Mouse (Mus musculus) midbrain, postnatal 0 days (tissue): ENCODE data around the gene Bloc1s1. TPM values are rescaled to one million over a fixed set of nuclear protein-coding genes. Genes with fewer than 3 reads are reported as not detected.

ENCODE experiments used
- ATAC-seq: fragments of 200-750 bp; cut with Nextera tagmentation; 2 replicates; pipeline ENCODE4 v1.8.0; 2017; ENCODE audit warnings: moderate number of reproducible peaks, mild to moderate bottlenecking, moderate TSS enrichment, moderate library complexity; ENCODE audit not compliant: low FRiP score
- DNase-seq: peaks from one replicate; pipeline ENCODE4 v3.0.0-alpha.2; 2015; ENCODE audit warnings: low spot score
- H3K27ac ChIP-seq: fragments of 300-500 bp; sonication (generic); 2 replicates; pipeline ENCODE4 v1.5.1; 2014; ENCODE audit warnings: low read depth, mild to moderate bottlenecking, low read length, mixed read lengths
- H3K27me3 ChIP-seq: fragments of 300-500 bp; sonication (generic); 2 replicates; pipeline ENCODE4 v1.6.1; 2014; ENCODE audit warnings: low read length, control low read depth, mixed read lengths; ENCODE audit not compliant: insufficient read depth
- H3K36me3 ChIP-seq: fragments of 300-500 bp; sonication (generic); 2 replicates; pipeline ENCODE4 v1.6.1; 2014; ENCODE audit warnings: low read length, control low read depth, mixed read lengths; ENCODE audit not compliant: insufficient read depth
- H3K4me1 ChIP-seq: fragments of 300-500 bp; sonication (generic); 2 replicates; pipeline ENCODE4 v1.6.1; 2014; ENCODE audit warnings: mild to moderate bottlenecking, control low read depth, antibody characterized with exemption, low read length, mixed read lengths; ENCODE audit not compliant: insufficient read depth
- H3K4me2 ChIP-seq: fragments of 300-500 bp; sonication (generic); 2 replicates; pipeline ENCODE4 v1.6.1; 2014; ENCODE audit warnings: low read depth, mild to moderate bottlenecking, low read length, mixed read lengths; ENCODE audit not compliant: poor library complexity, severe bottlenecking
- H3K4me3 ChIP-seq: fragments of 300-500 bp; sonication (generic); 2 replicates; pipeline ENCODE4 v1.5.1; 2014; ENCODE audit warnings: low read depth, mild to moderate bottlenecking, low read length, moderate library complexity
- H3K9ac ChIP-seq: fragments of 300-500 bp; sonication (generic); replicated peaks from 2 replicates; pipeline ENCODE4 v1.6.1; 2014; ENCODE audit warnings: mild to moderate bottlenecking, low read length, moderate library complexity, mixed read lengths; ENCODE audit not compliant: poor library complexity, severe bottlenecking
- H3K9me3 ChIP-seq: fragments of 300-500 bp; sonication (generic); 2 replicates; pipeline ENCODE4 v1.6.1; 2016; ENCODE audit warnings: low read length, control low read depth
- CTCF ChIP-seq: IDR thresholded peaks from 2 replicates; pipeline ENCODE4 v1.5.1; 2016; ENCODE audit warnings: antibody characterized with exemption, mild to moderate bottlenecking
- WGBS: fragments of 180-500 bp; shearing (Covaris S2); extraction: QIAGEN DNeasy Blood & Tissue Kit; methylation state at CpG from one replicate; pipeline ENCODE4 v1.1.7; 2014; 5-methylcytosine and 5-hydroxymethylcytosine counted together
- polyA plus RNA-seq: library from polyadenylated mRNA; unstranded; fragments of >200 nt; fragmentation: Nextera tagmentation; extraction: Ambion mirVana; gene quantifications from 2 replicates; pipeline ENCODE4 v1.2.1, GENCODE M21; 2015
- total RNA-seq: library from RNA; depleted of rRNA; stranded (reverse); fragments of >200 nt; gene quantifications from 2 replicates; pipeline ENCODE4 v1.2.3, GENCODE M21; 2014; rRNA removed

Bloc1s1 gene
- total and polyA plus RNA-seq, 2 experiments from 2014 or later = 100 to 240 TPM

DNA sequence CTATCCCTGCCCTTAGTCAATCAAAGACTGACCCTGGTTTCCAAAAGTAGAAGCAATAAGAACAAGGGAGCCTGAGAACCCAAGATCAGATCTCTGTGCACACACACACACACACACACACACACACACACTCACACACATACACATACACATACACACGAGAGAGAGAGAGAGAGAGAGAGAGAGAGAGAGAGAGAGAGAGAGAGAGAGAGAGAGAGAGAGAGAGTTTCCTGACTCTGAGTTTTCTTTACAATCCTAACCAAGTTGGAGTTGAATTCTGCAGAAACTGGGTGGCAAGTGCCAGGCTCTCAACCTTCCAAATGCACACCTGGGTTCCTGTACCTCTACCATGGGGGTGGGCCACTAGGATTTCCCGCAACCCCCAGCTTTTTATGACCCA lies 34.0 kb downstream of the Bloc1s1 start:
- ATAC-seq = no peak
- peaks cover 11% of the 10 kb centered on the region for H3K36me3 ChIP-seq
- no peaks in the 10 kb centered on the region for H3K27me3 ChIP-seq
- no peak for TF ChIP-seq CTCF
- peak overlapping the region; percentile 81; the same call in 1 of the 2 replicates for H3K9ac ChIP-seq
- no peaks in the 10 kb centered on the region for H3K9me3 ChIP-seq
- DNase-seq = no peak
- peak overlapping the region; percentile 84 for H3K4me2 ChIP-seq
- WGBS = 15% methylated on average over 1 of the region's 2 CpGs
- no peak overlapping the region for H3K27ac ChIP-seq
- peaks cover 20% of the 10 kb centered on the region for H3K4me1 ChIP-seq
- H3K4me3 ChIP-seq = peak overlapping the region; percentile 83

DNA sequence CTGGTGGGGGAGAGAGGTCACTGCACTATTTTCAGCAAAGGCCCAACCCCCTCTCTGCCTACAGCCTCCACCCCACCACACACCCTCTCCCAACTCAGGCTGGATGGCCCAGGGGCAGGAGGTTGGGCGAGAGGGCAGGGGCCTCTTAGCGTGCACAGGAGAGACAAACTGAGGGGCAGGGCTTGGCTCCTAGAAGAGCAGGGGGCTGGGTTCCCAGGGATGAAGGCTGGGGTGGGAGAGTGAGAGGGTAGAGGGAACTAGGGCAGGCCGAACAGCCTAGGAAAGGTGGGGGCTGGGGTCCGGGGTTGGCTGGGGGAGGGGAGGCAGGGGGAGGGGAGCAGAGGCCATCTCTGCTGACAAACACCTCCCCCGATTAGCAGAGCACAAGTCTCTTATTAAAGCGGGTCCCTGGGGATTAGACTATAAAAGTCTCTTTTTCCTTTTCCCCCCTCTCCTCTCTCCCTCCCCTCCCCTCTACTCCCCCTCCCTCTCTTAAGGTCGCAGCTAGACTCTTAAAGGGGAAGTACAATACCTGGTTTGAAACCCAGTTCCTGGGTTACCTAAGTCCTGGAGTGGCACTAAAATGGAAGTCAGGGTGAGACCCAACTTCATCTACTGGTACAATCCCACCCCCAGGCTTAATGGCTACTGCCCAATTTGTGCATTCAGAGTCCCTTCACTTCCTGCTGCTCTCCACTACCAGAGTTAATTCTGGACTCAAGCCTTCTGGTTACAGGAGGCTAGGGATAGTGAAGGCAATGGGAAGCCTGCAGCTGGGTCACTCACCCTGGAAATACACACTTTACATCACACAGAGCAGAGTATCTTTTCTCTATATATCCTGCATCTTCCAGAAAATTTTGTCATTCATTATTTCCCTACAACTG lies 34.7 kb downstream of the Bloc1s1 start:
- DNase-seq (peak; percentile 80), ATAC-seq (peak; percentile 9; the same call in 1 of the 2 replicates)
- H3K4me2 ChIP-seq = peak overlapping the region; percentile 84
- peak overlapping the region; percentile 38 for H3K4me3 ChIP-seq
- H3K4me1 ChIP-seq = peaks cover 20% of the 10 kb centered on the region
- 0% methylated on average over 6 of the region's 7 CpGs for WGBS
- TF ChIP-seq CTCF = no peak
- H3K9me3 ChIP-seq = no peaks in the 10 kb centered on the region
- peak overlapping the region; percentile 54; the same call in 1 of the 2 replicates for H3K9ac ChIP-seq
- no peak overlapping the region for H3K27ac ChIP-seq
- H3K27me3 ChIP-seq = no peaks in the 10 kb centered on the region
- peaks cover 14% of the 10 kb centered on the region for H3K36me3 ChIP-seq

DNA sequence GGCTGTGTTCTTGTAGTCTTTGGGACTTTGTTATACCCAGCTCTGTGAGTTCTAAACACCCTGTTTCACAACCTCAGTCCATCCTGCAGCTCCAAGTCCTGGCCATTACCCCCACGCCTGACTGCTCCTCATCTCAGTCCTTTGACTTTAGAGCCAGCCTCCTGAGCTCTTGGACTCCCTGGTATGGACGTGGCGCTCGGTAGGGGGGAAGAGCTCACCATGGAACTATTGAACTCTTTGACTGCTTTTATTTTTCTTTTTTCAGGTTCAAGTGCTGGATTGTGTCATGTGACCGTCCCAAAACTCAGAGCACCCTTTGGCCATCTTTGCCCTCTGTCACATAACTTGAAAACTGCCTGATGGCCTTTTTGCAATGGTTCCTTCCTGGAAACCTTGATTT lies 41.8 kb downstream of the Bloc1s1 start:
- Histone ChIP-seq H3K9me3 (no peaks in the 10 kb centered on the region), H3K27ac (no peak overlapping the region), H3K4me1 (no peaks in the 10 kb centered on the region), H3K4me3 (no peak overlapping the region), H3K27me3 (no peaks in the 10 kb centered on the region), H3K4me2 (no peak overlapping the region), H3K36me3 (peaks cover 25% of the 10 kb centered on the region; the same call in 1 of the 2 replicates), H3K9ac (no peak overlapping the region)
- WGBS = 79% methylated on average over 5 of the region's 5 CpGs
- no peak for TF ChIP-seq CTCF
- DNase-seq = no peak
- ATAC-seq = no peak

DNA sequence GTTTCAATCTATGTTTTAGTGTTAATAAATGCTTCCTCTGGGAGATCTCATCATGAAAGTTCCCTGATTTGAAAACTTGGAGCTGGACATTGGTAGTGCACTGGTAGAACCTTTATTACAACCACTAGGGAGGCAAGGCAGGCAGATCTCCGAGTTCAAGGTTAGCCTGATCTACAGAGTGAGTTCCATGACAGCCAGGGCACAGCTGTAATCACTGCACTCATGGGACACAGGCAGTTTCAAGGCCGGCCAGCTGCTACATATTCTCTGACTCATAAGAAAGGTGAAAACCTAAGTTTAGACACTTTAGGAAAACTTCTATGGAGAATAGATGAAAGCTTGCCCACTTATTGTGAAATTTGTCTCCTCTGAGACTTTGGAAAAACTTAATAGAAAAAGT lies 45.0 kb downstream of the Bloc1s1 start:
- Histone ChIP-seq H3K4me1 (no peaks in the 10 kb centered on the region), H3K4me3 (no peak overlapping the region), H3K4me2 (no peak overlapping the region), H3K27ac (no peak overlapping the region), H3K9me3 (no peaks in the 10 kb centered on the region), H3K9ac (no peak overlapping the region), H3K36me3 (peaks cover 14% of the 10 kb centered on the region; the same call in 1 of the 2 replicates), H3K27me3 (no peaks in the 10 kb centered on the region)
- DNase-seq (no peak), ATAC-seq (no peak)
- WGBS = 89% methylated on average over 2 of the region's 2 CpGs
- no peak for TF ChIP-seq CTCF

GRCm38 (mm10) chr10:128878291-128878690 lies 45.5 kb downstream of the Bloc1s1 start:
- Histone ChIP-seq H3K27ac (no peak overlapping the region), H3K4me1 (no peaks in the 10 kb centered on the region), H3K4me3 (no peak overlapping the region), H3K9ac (no peak overlapping the region), H3K27me3 (no peaks in the 10 kb centered on the region), H3K9me3 (no peaks in the 10 kb centered on the region), H3K4me2 (no peak overlapping the region), H3K36me3 (peaks cover 15% of the 10 kb centered on the region; the same call in 1 of the 2 replicates)
- DNase-seq = no peak
- TF ChIP-seq CTCF = no peak
- no peak for ATAC-seq

DNA sequence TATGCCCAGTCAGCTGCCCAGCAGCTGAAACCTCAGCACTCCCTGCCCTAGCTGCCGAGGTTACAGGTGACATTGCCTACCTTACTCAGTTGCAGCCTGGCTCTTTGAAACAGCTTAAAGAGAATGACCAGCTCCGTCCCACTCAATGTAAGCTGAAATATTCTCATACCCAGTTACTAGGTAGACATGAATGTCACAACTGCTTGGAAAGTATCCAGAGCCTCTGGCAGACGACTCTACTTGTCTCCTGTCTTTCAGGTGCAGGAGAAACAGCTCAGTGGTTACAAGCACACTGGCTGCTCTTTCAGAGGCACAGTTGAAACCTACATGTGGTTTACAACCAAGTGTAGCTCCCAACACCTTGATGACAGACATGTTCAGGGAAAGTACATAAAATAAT lies 53.5 kb downstream of the Bloc1s1 start:
- 80% methylated on average over 3 of the region's 3 CpGs for WGBS
- peaks cover 17% of the 10 kb centered on the region for H3K36me3 ChIP-seq

More for the DNA sequence above, 53.5 kb downstream of the Bloc1s1 start:
- DNase-seq = no peak
- H3K27me3 ChIP-seq = no peaks in the 10 kb centered on the region
- no peak overlapping the region for H3K9ac ChIP-seq
- no peak overlapping the region for H3K4me3 ChIP-seq
- no peaks in the 10 kb centered on the region for H3K4me1 ChIP-seq
- H3K27ac ChIP-seq = no peak overlapping the region
- no peaks in the 10 kb centered on the region for H3K9me3 ChIP-seq
- TF ChIP-seq CTCF = no peak
- no peak for ATAC-seq
- H3K4me2 ChIP-seq = no peak overlapping the region

Other genes starting within 250 kb of the Bloc1s1 start
- 11.5 and 15.7 TPM in 2 replicates for gene Suox, start 250.0 kb downstream of the Bloc1s1 start, total RNA-seq
- gene Suox, start 250.0 kb downstream of the Bloc1s1 start, polyA plus RNA-seq = 8.9 and 11.8 TPM in 2 replicates
- 129 and 131 TPM in 2 replicates for gene Rab5b, start 227.8 kb downstream of the Bloc1s1 start, total RNA-seq
- 112 and 115 TPM in 2 replicates for gene Rab5b, start 227.8 kb downstream of the Bloc1s1 start, polyA plus RNA-seq
- 0.76 and 3.4 TPM in 2 replicates for gene Pmel, start 219.8 kb downstream of the Bloc1s1 start, total RNA-seq
- gene Pmel, start 219.8 kb downstream of the Bloc1s1 start, polyA plus RNA-seq = 1.0 and 1.1 TPM in 2 replicates
- 7.8 and 11.1 TPM in 2 replicates for gene Cdk2, start 219.0 kb downstream of the Bloc1s1 start, total RNA-seq
- 8.7 and 10.7 TPM in 2 replicates for gene Cdk2, start 219.0 kb downstream of the Bloc1s1 start, polyA plus RNA-seq
- gene Dgka, start 179.2 kb downstream of the Bloc1s1 start, total RNA-seq = 4.5 and 7.5 TPM in 2 replicates
- 4.9 and 5.1 TPM in 2 replicates for gene Dgka, start 179.2 kb downstream of the Bloc1s1 start, polyA plus RNA-seq
- 54.9 and 60.1 TPM in 2 replicates for gene Pym1, start 176.1 kb downstream of the Bloc1s1 start, total RNA-seq
- gene Pym1, start 176.1 kb downstream of the Bloc1s1 start, polyA plus RNA-seq = 48.0 and 52.2 TPM in 2 replicates
- gene Mmp19, start 133.1 kb downstream of the Bloc1s1 start, total RNA-seq = 1.3 and 1.8 TPM in 2 replicates
- 0.29 and 0.54 TPM in 2 replicates for gene Mmp19, start 133.1 kb downstream of the Bloc1s1 start, polyA plus RNA-seq
- 31.4 and 39.4 TPM in 2 replicates for gene Dnajc14, start 120.0 kb downstream of the Bloc1s1 start, total RNA-seq
- gene Dnajc14, start 120.0 kb downstream of the Bloc1s1 start, polyA plus RNA-seq = 34.6 and 37.7 TPM in 2 replicates
- 18.6 and 21.8 TPM in 2 replicates for gene Tmem198b, start 119.7 kb downstream of the Bloc1s1 start, total RNA-seq
- 17.1 and 18.9 TPM in 2 replicates for gene Tmem198b, start 119.7 kb downstream of the Bloc1s1 start, polyA plus RNA-seq
- gene Sarnp, start 106.7 kb downstream of the Bloc1s1 start, total RNA-seq = 30.7 and 36.8 TPM in 2 replicates
- gene Sarnp, start 106.7 kb downstream of the Bloc1s1 start, polyA plus RNA-seq = 120 and 126 TPM in 2 replicates
- gene Ormdl2, start 102.4 kb downstream of the Bloc1s1 start, total RNA-seq = 6.9 and 11.1 TPM in 2 replicates
- gene Ormdl2, start 102.4 kb downstream of the Bloc1s1 start, polyA plus RNA-seq = 15.0 and 15.6 TPM in 2 replicates
- gene Gdf11, start 32.3 kb downstream of the Bloc1s1 start, total RNA-seq = 16.9 and 22.4 TPM in 2 replicates
- gene Gdf11, start 32.3 kb downstream of the Bloc1s1 start, polyA plus RNA-seq = 6.5 and 7.5 TPM in 2 replicates
- 16.6 and 28.6 TPM in 2 replicates for gene Cd63, start 23.0 kb downstream of the Bloc1s1 start, total RNA-seq
- 231 and 238 TPM in 2 replicates for gene Cd63, start 23.0 kb downstream of the Bloc1s1 start, polyA plus RNA-seq
- 8.8 and 10.5 TPM in 2 replicates for gene Rdh5, start 1.1 kb downstream of the Bloc1s1 start, total RNA-seq
- gene Rdh5, start 1.1 kb downstream of the Bloc1s1 start, polyA plus RNA-seq = 8.8 and 10.8 TPM in 2 replicates
- 18.9 and 23.3 TPM in 2 replicates for gene Itga7, start 9.8 kb upstream of the Bloc1s1 start, total RNA-seq
- 13.6 and 14.0 TPM in 2 replicates for gene Itga7, start 9.8 kb upstream of the Bloc1s1 start, polyA plus RNA-seq
- not detected in 2 replicates for gene Mettl7b, start 37.0 kb upstream of the Bloc1s1 start, total RNA-seq
- gene Mettl7b, start 37.0 kb upstream of the Bloc1s1 start, polyA plus RNA-seq = not detected in 2 replicates
- gene Olfr9, start 65.4 kb upstream of the Bloc1s1 start, total RNA-seq = not detected in 2 replicates
- not detected in 2 replicates for gene Olfr9, start 65.4 kb upstream of the Bloc1s1 start, polyA plus RNA-seq
- gene Olfr763, start 86.8 kb upstream of the Bloc1s1 start, total RNA-seq = not detected in 2 replicates
- not detected in 2 replicates for gene Olfr763, start 86.8 kb upstream of the Bloc1s1 start, polyA plus RNA-seq
- gene Olfr764-ps1, start 115.9 kb upstream of the Bloc1s1 start, total RNA-seq = not detected in 2 replicates
- gene Olfr764-ps1, start 115.9 kb upstream of the Bloc1s1 start, polyA plus RNA-seq = not detected in 2 replicates
- gene Olfr765, start 126.0 kb upstream of the Bloc1s1 start, total RNA-seq = not detected in 2 replicates
- gene Olfr765, start 126.0 kb upstream of the Bloc1s1 start, polyA plus RNA-seq = not detected in 2 replicates
- gene Olfr766-ps1, start 144.9 kb upstream of the Bloc1s1 start, total RNA-seq = not detected in 2 replicates
- gene Olfr766-ps1, start 144.9 kb upstream of the Bloc1s1 start, polyA plus RNA-seq = not detected in 2 replicates
- not detected in 2 replicates for gene Olfr767, start 158.9 kb upstream of the Bloc1s1 start, total RNA-seq
- not detected in 2 replicates for gene Olfr767, start 158.9 kb upstream of the Bloc1s1 start, polyA plus RNA-seq
- not detected in 2 replicates for gene Olfr768, start 175.3 kb upstream of the Bloc1s1 start, total RNA-seq
- gene Olfr768, start 175.3 kb upstream of the Bloc1s1 start, polyA plus RNA-seq = not detected in 2 replicates
- not detected in 2 replicates for gene Olfr769, start 193.8 kb upstream of the Bloc1s1 start, total RNA-seq
- not detected in 2 replicates for gene Olfr769, start 193.8 kb upstream of the Bloc1s1 start, polyA plus RNA-seq
- not detected in 2 replicates for gene Olfr770, start 215.0 kb upstream of the Bloc1s1 start, total RNA-seq
- not detected in 2 replicates for gene Olfr770, start 215.0 kb upstream of the Bloc1s1 start, polyA plus RNA-seq
- not detected in 2 replicates for gene Olfr771, start 240.7 kb upstream of the Bloc1s1 start, total RNA-seq
- not detected in 2 replicates for gene Olfr771, start 240.7 kb upstream of the Bloc1s1 start, polyA plus RNA-seq